Mouse (Mus musculus): ENCODE results near the gene Bcas2. TPM values are rescaled to one million over a fixed set of nuclear protein-coding genes. Genes with fewer than 3 reads are reported as not detected.
"Not testable (repeated sequence)": the region's sequence is repeated elsewhere in the genome, so short reads cannot be mapped to it uniquely, and the experiment has no call there.

Bcas2 gene
- polyA plus RNA-seq, 1 experiment from 2014 or later = 218 TPM

- Histone ChIP-seq H3K4me3 (no peak overlapping the region), H3K9me3 (no peaks in the 10 kb centered on the region), H3K36me3 (peaks cover 56% of the 10 kb centered on the region), H3K4me1 (peaks cover 6% of the 10 kb centered on the region), H3K9ac (no peak overlapping the region), H3K4me2 (replicated peaks) (no peak overlapping the region), H3K27me3 (replicated peaks) (no peaks in the 10 kb centered on the region), H3K27ac (no peak overlapping the region)
- 94% methylated on average over 4 of the region's 4 CpGs for WGBS
- ATAC-seq (ENCODE audit: low FRiP score, low read depth) = no peak
These were observed 5.3 kb downstream of the Bcas2 start for GRCm38 (mm10) chr3:103176740-103177139.

DNA sequence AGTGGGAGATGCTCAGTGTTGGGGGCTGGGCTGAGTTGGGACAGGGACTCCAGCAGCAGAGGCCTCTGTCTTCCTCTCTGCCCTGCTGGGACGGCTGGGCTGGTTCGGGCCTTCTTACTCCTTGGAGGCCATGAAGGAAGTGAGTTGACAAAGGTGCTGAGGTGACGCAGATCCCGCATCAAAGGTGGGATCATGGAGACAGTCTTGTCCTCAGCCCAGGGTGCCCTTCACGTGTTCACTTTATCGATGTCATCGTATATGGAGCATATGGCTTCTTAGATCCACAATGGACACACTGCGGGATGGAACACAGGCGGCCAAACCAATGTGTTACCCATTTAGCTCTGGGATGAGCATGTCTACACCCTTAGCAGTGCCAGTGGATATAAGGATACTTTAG lies 8.1 kb downstream of the Bcas2 start:
- Histone ChIP-seq H3K4me2 (replicated peaks) (no peak overlapping the region), H3K9me3 (no peaks in the 10 kb centered on the region), H3K36me3 (peaks cover 45% of the 10 kb centered on the region), H3K27ac (no peak overlapping the region), H3K27me3 (replicated peaks) (no peaks in the 10 kb centered on the region), H3K4me3 (no peak overlapping the region), H3K4me1 (no peaks in the 10 kb centered on the region), H3K9ac (no peak overlapping the region)
- WGBS = 94% methylated on average over 9 of the region's 9 CpGs
- ATAC-seq (ENCODE audit: low FRiP score, low read depth) = no peak

GRCm38 (mm10) chr3:103181171-103181570 lies 9.7 kb downstream of the Bcas2 start:
- WGBS = 56% methylated on average over 4 of the region's 4 CpGs
- H3K4me2 ChIP-seq (replicated peaks) = no peak overlapping the region
- ATAC-seq (ENCODE audit: low FRiP score, low read depth) = no peak

GRCm38 (mm10) chr3:103182821-103183220 lies 11.4 kb downstream of the Bcas2 start:
- no peaks in the 10 kb centered on the region for H3K9me3 ChIP-seq
- no peak overlapping the region for H3K4me3 ChIP-seq
- H3K4me1 ChIP-seq = no peaks in the 10 kb centered on the region
- WGBS = 87% methylated on average over 14 of the region's 14 CpGs
- ATAC-seq (ENCODE audit: low FRiP score, low read depth) = no peak
- H3K4me2 ChIP-seq (replicated peaks) = no peak overlapping the region
- H3K36me3 ChIP-seq = peaks cover 17% of the 10 kb centered on the region
- H3K27ac ChIP-seq = no peak overlapping the region
- H3K27me3 ChIP-seq (replicated peaks) = no peaks in the 10 kb centered on the region
- H3K9ac ChIP-seq = no peak overlapping the region

More at GRCm38 (mm10) chr3:103181171-103181570, 9.7 kb downstream of the Bcas2 start:
- Histone ChIP-seq H3K9me3 (no peaks in the 10 kb centered on the region), H3K4me3 (no peak overlapping the region), H3K27me3 (replicated peaks) (no peaks in the 10 kb centered on the region), H3K9ac (no peak overlapping the region), H3K4me1 (no peaks in the 10 kb centered on the region), H3K36me3 (peaks cover 32% of the 10 kb centered on the region), H3K27ac (no peak overlapping the region)

DNA sequence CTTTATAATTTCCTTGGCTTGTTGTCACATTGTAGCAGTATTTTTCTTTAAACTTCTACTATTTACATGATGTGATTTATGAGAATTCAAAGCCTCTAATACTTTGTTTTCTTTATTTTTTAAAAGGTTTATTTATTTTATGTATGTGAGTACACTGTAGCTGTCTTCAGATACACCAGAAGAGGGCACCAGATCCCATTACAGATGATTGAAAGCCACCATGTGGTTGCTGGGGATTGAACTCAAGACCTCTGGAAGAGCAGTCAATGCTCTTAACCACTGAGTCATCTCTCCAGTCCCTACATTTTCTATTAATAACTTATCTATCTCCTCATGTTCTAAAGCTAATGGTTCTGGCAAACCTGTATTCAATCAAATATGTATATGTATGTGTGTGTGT lies 13.0 kb downstream of the Bcas2 start:
- H3K27ac ChIP-seq; H3K4me2 ChIP-seq (replicated peaks); ATAC-seq (ENCODE audit: low FRiP score, low read depth): not testable (repeated sequence)

GRCm38 (mm10) chr3:103188451-103188850 lies 17.0 kb downstream of the Bcas2 start:
- no peaks in the 10 kb centered on the region for H3K27me3 ChIP-seq (replicated peaks)
- no peaks in the 10 kb centered on the region for H3K36me3 ChIP-seq
- H3K4me1 ChIP-seq = no peaks in the 10 kb centered on the region
- no peak overlapping the region for H3K9ac ChIP-seq
- no peak overlapping the region for H3K4me2 ChIP-seq (replicated peaks)
- ATAC-seq (ENCODE audit: low FRiP score, low read depth) = no peak
- no peak overlapping the region for H3K4me3 ChIP-seq
- 69% methylated on average over 5 of the region's 5 CpGs for WGBS
- no peak overlapping the region for H3K27ac ChIP-seq
- no peaks in the 10 kb centered on the region for H3K9me3 ChIP-seq

More for the DNA sequence above, 13.0 kb downstream of the Bcas2 start:
- not testable (repeated sequence) for H3K4me3 ChIP-seq; H3K27me3 ChIP-seq (replicated peaks); H3K4me1 ChIP-seq; H3K9me3 ChIP-seq; H3K36me3 ChIP-seq; H3K9ac ChIP-seq

- no peak for ATAC-seq (ENCODE audit: low FRiP score, low read depth)
- Histone ChIP-seq H3K4me2 (replicated peaks) (no peak overlapping the region), H3K4me1 (no peaks in the 10 kb centered on the region), H3K27ac (no peak overlapping the region), H3K9ac (no peak overlapping the region), H3K27me3 (replicated peaks) (no peaks in the 10 kb centered on the region), H3K36me3 (no peaks in the 10 kb centered on the region), H3K4me3 (no peak overlapping the region), H3K9me3 (no peaks in the 10 kb centered on the region)
- 98% methylated on average over 2 of the region's 2 CpGs for WGBS
These were observed 17.4 kb downstream of the Bcas2 start for GRCm38 (mm10) chr3:103188856-103189255.

DNA sequence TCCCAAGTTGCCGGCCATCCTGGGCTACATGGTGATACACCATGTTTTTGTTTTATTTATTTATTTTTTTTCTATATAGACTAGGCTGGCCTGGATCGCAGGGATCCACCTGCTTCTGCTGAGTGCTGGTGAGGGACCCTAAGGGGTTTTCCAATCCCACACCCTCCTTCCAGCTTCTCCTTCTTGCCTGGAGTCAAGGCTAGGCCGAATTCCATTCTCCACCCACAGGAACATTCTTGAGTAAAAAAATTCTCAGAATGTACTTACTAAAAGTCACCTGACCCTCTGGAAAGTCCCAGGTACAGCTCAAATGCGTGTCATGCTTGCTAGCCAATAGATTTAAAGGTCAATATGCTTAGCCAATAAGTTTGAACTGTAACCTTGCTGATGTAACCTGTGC lies 20.7 kb downstream of the Bcas2 start:
- Histone ChIP-seq H3K9ac (no peak overlapping the region), H3K4me3 (no peak overlapping the region), H3K9me3 (no peaks in the 10 kb centered on the region), H3K36me3 (no peaks in the 10 kb centered on the region), H3K27ac (no peak overlapping the region), H3K27me3 (replicated peaks) (no peaks in the 10 kb centered on the region), H3K4me2 (replicated peaks) (no peak overlapping the region), H3K4me1 (no peaks in the 10 kb centered on the region)
- 88% methylated on average over 4 of the region's 4 CpGs for WGBS
- ATAC-seq (ENCODE audit: low FRiP score, low read depth) = no peak

DNA sequence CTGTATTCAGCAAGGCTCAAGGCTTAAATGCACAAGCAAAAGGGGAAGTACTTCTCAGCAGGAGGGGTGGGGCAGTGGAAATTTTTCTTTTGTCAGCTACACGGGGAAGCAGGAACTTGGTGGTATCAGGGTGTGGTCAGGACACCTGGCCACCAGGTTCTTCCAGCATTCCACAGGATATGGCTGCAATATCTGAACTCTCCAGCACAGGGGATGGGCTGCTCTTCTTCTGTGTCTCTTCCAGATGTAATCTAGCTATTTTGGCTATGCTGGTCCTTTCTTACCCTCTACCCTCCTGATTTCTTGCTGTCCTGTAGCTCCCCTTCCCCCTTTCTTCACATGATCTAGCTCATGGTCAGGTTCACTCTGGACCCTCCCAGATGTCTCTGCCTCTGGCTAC lies 21.7 kb downstream of the Bcas2 start:
- H3K4me1 ChIP-seq = no peaks in the 10 kb centered on the region
- no peak overlapping the region for H3K27ac ChIP-seq
- H3K27me3 ChIP-seq (replicated peaks) = no peaks in the 10 kb centered on the region
- no peak overlapping the region for H3K4me2 ChIP-seq (replicated peaks)
- 73% methylated on average over 1 of the region's 1 CpGs for WGBS
- H3K36me3 ChIP-seq = no peaks in the 10 kb centered on the region
- ATAC-seq (ENCODE audit: low FRiP score, low read depth) = no peak
- H3K4me3 ChIP-seq = no peak overlapping the region
- no peaks in the 10 kb centered on the region for H3K9me3 ChIP-seq
- H3K9ac ChIP-seq = no peak overlapping the region

GRCm38 (mm10) chr3:103196320-103196823 lies 24.9 kb downstream of the Bcas2 start:
- Histone ChIP-seq H3K4me1 (no peaks in the 10 kb centered on the region), H3K4me3 (no peak overlapping the region), H3K4me2 (replicated peaks) (no peak overlapping the region), H3K27ac (no peak overlapping the region), H3K27me3 (replicated peaks) (no peaks in the 10 kb centered on the region), H3K9me3 (no peaks in the 10 kb centered on the region), H3K36me3 (no peaks in the 10 kb centered on the region), H3K9ac (no peak overlapping the region)
- no peak for ATAC-seq (ENCODE audit: low FRiP score, low read depth)
- WGBS = 82% methylated on average over 7 of the region's 7 CpGs

GRCm38 (mm10) chr3:103199386-103199785 lies 27.9 kb downstream of the Bcas2 start:
- Histone ChIP-seq H3K27ac (no peak overlapping the region), H3K4me2 (replicated peaks) (no peak overlapping the region), H3K4me3 (no peak overlapping the region), H3K27me3 (replicated peaks) (no peaks in the 10 kb centered on the region), H3K4me1 (no peaks in the 10 kb centered on the region), H3K9me3 (peaks cover 4% of the 10 kb centered on the region; the same call in 1 of the 2 replicates), H3K9ac (no peak overlapping the region), H3K36me3 (no peaks in the 10 kb centered on the region)
- no peak for ATAC-seq (ENCODE audit: low FRiP score, low read depth)
- WGBS = 86% methylated on average over 5 of the region's 5 CpGs

DNA sequence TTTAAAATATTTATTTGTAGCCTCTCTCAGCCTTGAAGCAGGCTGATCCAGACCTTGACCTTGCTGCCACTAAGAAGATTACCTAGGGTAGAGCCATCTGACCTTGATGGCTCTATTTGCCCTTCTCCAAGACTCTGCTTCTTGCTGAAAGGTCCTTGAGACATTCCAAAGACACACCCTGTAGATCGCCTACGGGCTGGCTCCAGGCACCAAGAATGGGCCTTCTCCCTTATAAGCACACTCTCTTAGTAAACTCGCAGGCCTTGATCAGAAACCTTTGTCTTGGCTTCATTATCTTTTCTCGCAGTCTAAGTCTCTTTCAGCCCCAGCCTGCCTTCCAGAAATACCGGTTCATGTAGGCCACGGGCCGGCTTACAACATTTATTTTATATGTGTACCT lies 29.6 kb downstream of the Bcas2 start:
- not testable (repeated sequence) for H3K4me3 ChIP-seq; H3K27me3 ChIP-seq (replicated peaks); H3K36me3 ChIP-seq; ATAC-seq (ENCODE audit: low FRiP score, low read depth); H3K27ac ChIP-seq; H3K4me2 ChIP-seq (replicated peaks); H3K4me1 ChIP-seq; H3K9me3 ChIP-seq; H3K9ac ChIP-seq
- WGBS = 96% methylated on average over 7 of the region's 7 CpGs

- ATAC-seq (ENCODE audit: low FRiP score, low read depth) = no peak
- H3K9ac ChIP-seq = no peak overlapping the region
- peaks cover 4% of the 10 kb centered on the region; the same call in 1 of the 2 replicates for H3K9me3 ChIP-seq
- no peak overlapping the region for H3K27ac ChIP-seq
- no peaks in the 10 kb centered on the region for H3K27me3 ChIP-seq (replicated peaks)
- no peaks in the 10 kb centered on the region for H3K4me1 ChIP-seq
- WGBS = 96% methylated on average over 1 of the region's 1 CpGs
- H3K36me3 ChIP-seq = no peaks in the 10 kb centered on the region
- H3K4me2 ChIP-seq (replicated peaks) = no peak overlapping the region
- no peak overlapping the region for H3K4me3 ChIP-seq
These were observed 32.1 kb downstream of the Bcas2 start for GRCm38 (mm10) chr3:103203554-103203953.

Data from neural tube, embryonic 12.5 days (tissue).